Mouse (Mus musculus) left cerebral cortex, postnatal 10 days (tissue): ENCODE results near the gene 1700022I11Rik. TPM values are rescaled to one million over a fixed set of nuclear protein-coding genes. Genes with fewer than 3 reads are reported as not detected.
"Not testable (repeated sequence)": the region's sequence is repeated elsewhere in the genome, so short reads cannot be mapped to it uniquely, and the experiment has no call there.

ENCODE experiments used
- DNase-seq, 2 experiments: peaks; one replicate each; pipeline ENCODE4 v3.0.0; 2021 to 2022; ENCODE audit warnings: low spot score in 2 of 2, mixed read lengths in 1 of 2; ENCODE audit errors: extremely low spot score in 1 of 2
- intact Hi-C: fragments of 180-260 bp; cut with DNase I; formaldehyde crosslinking; loops from one replicate; pipeline ENCODE4 v1.15.1; 2025
- total RNA-seq, 2 experiments: library from RNA; stranded (reverse); gene quantifications; 2 replicates each; pipeline ENCODE4 v1.2.3; 2021

1700022I11Rik gene
- total RNA-seq, 2 experiments from 2014 or later = not detected

GRCm38 (mm10) chr4:42980467-42980866, 11.1 kb downstream of the 1700022I11Rik start:
- intact Hi-C loops, DNase-seq: not testable (repeated sequence)

GRCm38 (mm10) chr4:42988296-42988695, 18.9 kb downstream of the 1700022I11Rik start:
- intact Hi-C loops = no loop called here
- no peak for DNase-seq

GRCm38 (mm10) chr4:42998022-42998421, 28.6 kb downstream of the 1700022I11Rik start:
- DNase-seq = no peak
- intact Hi-C loops = no loop called here

GRCm38 (mm10) chr4:42999451-43000140, 30.2 kb downstream of the 1700022I11Rik start:
- peak; percentile 51 to 87 for DNase-seq
- intact Hi-C loops = no loop called here

- intact Hi-C loops = not testable (repeated sequence)
- peak; percentile 99 to 100 for DNase-seq
Measured at GRCm38 (mm10) chr4:43000141-43000986, 31.0 kb downstream of the 1700022I11Rik start, which contains the start of gene Vcp. Gene Vcp (minus strand): TSS chr4:43000507.

GRCm38 (mm10) chr4:43001272-43001671, 31.9 kb downstream of the 1700022I11Rik start:
- DNase-seq = no peak
- intact Hi-C loops = no loop called here

- no peak for DNase-seq
- intact Hi-C loops = no loop called here
Measured at GRCm38 (mm10) chr4:43002756-43003439, 33.5 kb downstream of the 1700022I11Rik start.

- DNase-seq = no peak
- intact Hi-C loops = no loop called here
Measured at GRCm38 (mm10) chr4:43004951-43005350, 35.5 kb downstream of the 1700022I11Rik start.

- no peak for DNase-seq
- intact Hi-C loops = no loop called here
Measured at GRCm38 (mm10) chr4:43005765-43006164, 36.4 kb downstream of the 1700022I11Rik start.

- DNase-seq = peak; percentile 81 to 89
- intact Hi-C loops = no loop called here
Measured at GRCm38 (mm10) chr4:43010161-43011038, 41.0 kb downstream of the 1700022I11Rik start, which contains the start of gene Fancg. Gene Fancg (minus strand): TSS chr4:43010506.

GRCm38 (mm10) chr4:43012091-43012490, 42.7 kb downstream of the 1700022I11Rik start:
- DNase-seq = no peak
- intact Hi-C loops = no loop called here

- intact Hi-C loops = no loop called here
- no peak for DNase-seq
Measured at GRCm38 (mm10) chr4:43018156-43018555, 48.8 kb downstream of the 1700022I11Rik start.

- DNase-seq = no peak
- intact Hi-C loops = no loop called here
Measured at GRCm38 (mm10) chr4:43019176-43019575, 49.8 kb downstream of the 1700022I11Rik start.

GRCm38 (mm10) chr4:43019641-43020465, 50.4 kb downstream of the 1700022I11Rik start:
- no peak for DNase-seq
- intact Hi-C loops = no loop called here

GRCm38 (mm10) chr4:43020876-43021275, 51.5 kb downstream of the 1700022I11Rik start:
- intact Hi-C loops = no loop called here
- no peak for DNase-seq

- no peak for DNase-seq
- intact Hi-C loops = no loop called here
Measured at GRCm38 (mm10) chr4:43021341-43021740, 51.9 kb downstream of the 1700022I11Rik start.

- intact Hi-C loops = no loop called here
- DNase-seq = no peak
Measured at GRCm38 (mm10) chr4:43024673-43025072, 55.3 kb downstream of the 1700022I11Rik start.
